Mouse (Mus musculus) bone marrow, adult 2 months (tissue): Measurements from ENCODE around the gene Xlr3c. TPM values are rescaled to one million over a fixed set of nuclear protein-coding genes. Genes with fewer than 3 reads are reported as not detected.
"Not testable (repeated sequence)": the region's sequence is repeated elsewhere in the genome, so short reads cannot be mapped to it uniquely, and the experiment has no call there.

Experiments
- H3K27ac ChIP-seq: fragments of 200-500 bp; 2 replicates; pipeline ENCODE4 v1.5.1; 2012; ENCODE audit warnings: low read depth, mild to moderate bottlenecking, control low read depth, inconsistent platforms, low read length; ENCODE audit not compliant: control insufficient read depth, poor library complexity, insufficient read depth
- H3K4me1 ChIP-seq: fragments of 200-500 bp; 2 replicates; pipeline ENCODE4 v1.6.1; 2011; ENCODE audit warnings: low read length; ENCODE audit not compliant: control insufficient read depth, insufficient read depth
- H3K4me3 ChIP-seq: fragments of 200-500 bp; replicated peaks from 2 replicates; pipeline ENCODE3; 2011; ENCODE audit warnings: mild to moderate bottlenecking, low read depth, low read length, control low read depth; ENCODE audit not compliant: control insufficient read depth
- CTCF ChIP-seq: fragments of 200-500 bp; IDR thresholded peaks from 2 replicates; pipeline ENCODE4 v1.5.1; 2011; ENCODE audit warnings: low read length, control low read depth; ENCODE audit not compliant: control insufficient read depth, insufficient read depth
- POLR2A ChIP-seq: fragments of 200-500 bp; IDR thresholded peaks from 2 replicates; pipeline ENCODE4 v1.6.1; 2011; ENCODE audit warnings: low read depth, mild to moderate bottlenecking, control low read depth, low read length, borderline replicate concordance; ENCODE audit not compliant: control insufficient read depth
- WGBS: fragments of 180-500 bp; shearing (Covaris S2); methylation state at CpG from one replicate; pipeline ENCODE4 v1.1.7; 2018; 5-methylcytosine and 5-hydroxymethylcytosine counted together
- polyA plus RNA-seq: library from polyadenylated mRNA; stranded (reverse); fragments of >200 nt; gene quantifications from 2 replicates; pipeline ENCODE4 v1.2.4, GENCODE M21; 2011; ENCODE audit warnings: low replicate concordance; ENCODE audit not compliant: missing spikeins, insufficient read depth, insufficient read length

The Xlr3c gene
- polyA plus RNA-seq, 1 experiment = not detected

GRCm38 (mm10) chrX:73225365-73225764 lies 39.8 kb downstream of the Xlr3c start:
- Histone ChIP-seq H3K27ac (no peak overlapping the region), H3K4me3 (no peak overlapping the region), H3K4me1 (no peaks in the 10 kb centered on the region; the same call in 1 of the 2 replicates)
- WGBS = 65% methylated on average over 1 of the region's 1 CpGs
- TF ChIP-seq POLR2A (no peak), CTCF (no peak)

GRCm38 (mm10) chrX:73213819-73214564 lies 51.2 kb downstream of the Xlr3c start, which contains the start of gene Xlr4b:
Gene Xlr4b, plus strand, starts transcription at chrX:73214333.
- WGBS = 29% methylated on average over 19 of the region's 19 CpGs
- not testable (repeated sequence) for H3K27ac ChIP-seq, H3K4me1 ChIP-seq, H3K4me3 ChIP-seq

Other genes starting within 250 kb of the Xlr3c start
- gene Pnma5, start 228.3 kb downstream of the Xlr3c start, polyA plus RNA-seq = not detected in 2 replicates
- not detected in 2 replicates for gene Pnma3, start 200.6 kb downstream of the Xlr3c start, polyA plus RNA-seq
- gene Xlr4a, start 182.9 kb downstream of the Xlr3c start, polyA plus RNA-seq = 2.2 and 10.0 TPM in 2 replicates
- gene Xlr3a, start 168.3 kb downstream of the Xlr3c start, polyA plus RNA-seq = 3.3 TPM in 1 of 2 replicates, not detected in the other
- gene Gm14685, start 148.3 kb downstream of the Xlr3c start, polyA plus RNA-seq = not detected in 2 replicates
- gene Xlr5b, start 116.6 kb downstream of the Xlr3c start, polyA plus RNA-seq = not detected in 2 replicates
- not detected in 2 replicates for gene DXBay18, start 115.9 kb downstream of the Xlr3c start, polyA plus RNA-seq
- gene Spin2d, start 88.4 kb downstream of the Xlr3c start, polyA plus RNA-seq = not detected in 2 replicates
- gene Xlr3b, start 73.2 kb downstream of the Xlr3c start, polyA plus RNA-seq = 5.4 TPM in 1 of 2 replicates, not detected in the other
- gene Xlr4b, start 51.1 kb downstream of the Xlr3c start, polyA plus RNA-seq = 3.9 and 26.1 TPM in 2 replicates
- 1.4 and 2.0 TPM in 2 replicates for gene F8a, start 37.1 kb downstream of the Xlr3c start, polyA plus RNA-seq
- gene Xlr4c, start 22.3 kb downstream of the Xlr3c start, polyA plus RNA-seq = 4.2 TPM in 1 of 2 replicates, not detected in the other
- gene Xlr5a, start 27.6 kb upstream of the Xlr3c start, polyA plus RNA-seq = not detected in 2 replicates
- not detected in 2 replicates for gene Xlr5c, start 27.6 kb upstream of the Xlr3c start, polyA plus RNA-seq
- gene Gm45015, start 71.5 kb upstream of the Xlr3c start, polyA plus RNA-seq = not detected in 2 replicates
- 1.7 and 3.4 TPM in 2 replicates for gene Zfp275, start 77.2 kb upstream of the Xlr3c start, polyA plus RNA-seq
- gene Gm18336, start 133.3 kb upstream of the Xlr3c start, polyA plus RNA-seq = not detected in 2 replicates
- gene Zfp92, start 145.7 kb upstream of the Xlr3c start, polyA plus RNA-seq = not detected in 2 replicates
- gene Trex2, start 170.0 kb upstream of the Xlr3c start, polyA plus RNA-seq = not detected in 2 replicates
- 31.7 and 52.9 TPM in 2 replicates for gene Haus7, start 193.7 kb upstream of the Xlr3c start, polyA plus RNA-seq
- gene Bgn, start 218.2 kb upstream of the Xlr3c start, polyA plus RNA-seq = 53.3 and 140 TPM in 2 replicates
- gene Atp2b3, start 237.7 kb upstream of the Xlr3c start, polyA plus RNA-seq = not detected in 2 replicates